10 mouse cellular contexts compared by ENCODE assay signal in the genomic region with DNA sequence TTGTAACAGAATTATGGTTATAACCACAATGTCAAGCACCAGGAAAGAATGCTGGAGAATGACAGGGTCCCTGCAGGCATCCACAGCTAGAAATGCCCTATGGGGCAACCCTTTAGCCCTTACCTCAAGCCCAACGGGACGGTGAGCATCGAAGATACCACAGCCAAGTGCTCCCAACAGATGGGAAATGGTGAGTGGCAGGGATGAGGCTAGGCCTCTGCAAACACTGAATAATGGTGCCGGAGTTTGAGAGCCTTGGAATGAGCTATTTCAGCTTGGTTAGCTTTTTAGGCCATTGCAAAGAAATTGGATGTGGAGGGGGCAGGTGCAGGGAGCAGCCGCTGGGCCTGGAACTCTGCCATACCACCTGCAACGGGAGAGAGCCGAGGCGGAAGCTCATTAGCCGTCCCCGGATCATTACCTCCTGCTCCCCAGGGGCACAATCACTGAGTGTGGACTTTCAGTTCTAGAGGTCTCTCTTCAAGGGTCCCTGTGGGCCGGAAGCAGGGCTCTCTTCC.
DNase-seq lines count a peak whose midpoint lies in the region; ATAC-seq and TF ChIP-seq lines count a peak whose summit lies in the region.
"Had no signal": no experiment of that assay in that cellular context is flagged by ENCODE, and none has a peak within 500 bp of the region (broad histone marks: within the 10 kb centered on the region; RNA-seq: fewer than 3 reads in every experiment).

No protein-coding gene starts in this region.

- 66% methylated on average over 11 of the region's 11 CpGs for WGBS in forebrain, embryonic 11.5 days
- 85% methylated on average over 11 of the region's 11 CpGs for WGBS in forebrain, embryonic 10.5 days
- 67% methylated on average over 11 of the region's 11 CpGs for WGBS in liver, postnatal 0 days (ENCODE audit: insufficient replicate concordance)
- WGBS in liver, embryonic 12.5 days (ENCODE audit: insufficient replicate concordance) = 72% methylated on average over 11 of the region's 11 CpGs

- no peak overlapping the region for H3K27ac ChIP-seq in forebrain, embryonic 11.5 days (ENCODE audit: low read depth, low read length)
- H3K27ac ChIP-seq in forebrain, embryonic 10.5 days = no peak overlapping the region
- no peak overlapping the region for H3K27ac ChIP-seq in liver, postnatal 0 days (ENCODE audit: low read depth)
- no peak overlapping the region for H3K27ac ChIP-seq in liver, embryonic 12.5 days
- H3K27ac ChIP-seq: liver, embryonic 13.5 days had no signal

- H3K36me3 ChIP-seq in forebrain, embryonic 11.5 days (ENCODE audit: control insufficient read depth, insufficient read depth, low read length) = no peaks in the 10 kb centered on the region
- H3K36me3 ChIP-seq in forebrain, embryonic 10.5 days (replicated peaks) = no peaks in the 10 kb centered on the region
- no peaks in the 10 kb centered on the region for H3K36me3 ChIP-seq in liver, postnatal 0 days (replicated peaks; ENCODE audit: insufficient read depth, low read length)
- no peaks in the 10 kb centered on the region for H3K36me3 ChIP-seq in liver, embryonic 12.5 days
- H3K36me3 ChIP-seq: liver, embryonic 13.5 days had no signal

- H3K4me2 ChIP-seq in forebrain, embryonic 11.5 days (ENCODE audit: low read depth, low read length, severe bottlenecking) = no peak overlapping the region
- no peak overlapping the region for H3K4me2 ChIP-seq in liver, postnatal 0 days (ENCODE audit: low read depth, low read length)
- no peak overlapping the region for H3K4me2 ChIP-seq in liver, embryonic 12.5 days
- H3K4me2 ChIP-seq: liver, embryonic 13.5 days had no signal

- no peaks in the 10 kb centered on the region for H3K27me3 ChIP-seq in forebrain, embryonic 11.5 days (ENCODE audit: control insufficient read depth, insufficient read depth, low read length)
- H3K27me3 ChIP-seq in forebrain, embryonic 10.5 days (ENCODE audit: poor library complexity, severe bottlenecking) = no peaks in the 10 kb centered on the region
- H3K27me3 ChIP-seq in liver, postnatal 0 days (ENCODE audit: insufficient read depth, low read length) = no peaks in the 10 kb centered on the region
- H3K27me3 ChIP-seq in liver, embryonic 12.5 days (replicated peaks) = no peaks in the 10 kb centered on the region
- H3K27me3 ChIP-seq: liver, embryonic 13.5 days had no signal

- 0 out of 2 replicates have a peak, but pooled peaks have one; percentile 24 for ATAC-seq in forebrain, embryonic 11.5 days (replicated peaks; ENCODE audit: low FRiP score)
- no peak for ATAC-seq in liver, postnatal 0 days
- ATAC-seq in liver, embryonic 12.5 days = no peak

- H3K9me3 ChIP-seq in forebrain, embryonic 11.5 days (ENCODE audit: control insufficient read depth, low read length) = no peaks in the 10 kb centered on the region
- H3K9me3 ChIP-seq in forebrain, embryonic 10.5 days = no peaks in the 10 kb centered on the region
- H3K9me3 ChIP-seq in liver, postnatal 0 days (ENCODE audit: low read length) = no peaks in the 10 kb centered on the region
- H3K9me3 ChIP-seq in liver, embryonic 12.5 days (replicated peaks) = no peaks in the 10 kb centered on the region
- H3K9me3 ChIP-seq: liver, embryonic 13.5 days had no signal

- H3K9ac ChIP-seq in forebrain, embryonic 11.5 days (ENCODE audit: low read length) = no peak overlapping the region
- no peak overlapping the region for H3K9ac ChIP-seq in liver, postnatal 0 days (replicated peaks)
- no peak overlapping the region for H3K9ac ChIP-seq in liver, embryonic 12.5 days
- H3K9ac ChIP-seq: liver, embryonic 13.5 days had no signal

- H3K4me1 ChIP-seq in forebrain, embryonic 11.5 days (replicated peaks; ENCODE audit: control insufficient read depth, insufficient read depth, low read length) = 0 out of 2 replicates have a peak, but pooled peaks cover 2% of the 10 kb centered on the region
- no peaks in the 10 kb centered on the region; the same call in 1 of the 2 replicates for H3K4me1 ChIP-seq in forebrain, embryonic 10.5 days
- H3K4me1 ChIP-seq in liver, postnatal 0 days (ENCODE audit: insufficient read depth) = no peaks in the 10 kb centered on the region
- H3K4me1 ChIP-seq in liver, embryonic 12.5 days = no peaks in the 10 kb centered on the region
- H3K4me1 ChIP-seq: liver, embryonic 13.5 days had no signal

- TF ChIP-seq CTCF in liver, postnatal 0 days (IDR thresholded peaks at IDR 0.05; ENCODE audit: low read depth) = no peak

- peak; percentile 54 for DNase-seq in forebrain, embryonic 11.5 days (ENCODE audit: low spot score)
- no peak for DNase-seq in forebrain, embryonic 10.5 days (ENCODE audit: extremely low spot score, low spot score)
- DNase-seq in urinary bladder, postnatal 14 days (ENCODE audit: low spot score) = peak; percentile 5
- DNase-seq in urinary bladder, postnatal 25 days (ENCODE audit: low spot score) = no peak
- peak; percentile 31 for DNase-seq in kidney, adult 9 months
- DNase-seq in liver, postnatal 0 days = no peak
- no peak for DNase-seq in urinary bladder, adult 18-20 months (ENCODE audit: low spot score in 2 of 2)
- DNase-seq: liver, embryonic 13.5 days; thymus, adult 18-20 months had no signal

- no peak overlapping the region for H3K4me3 ChIP-seq in forebrain, embryonic 11.5 days (ENCODE audit: low read depth, low read length)
- H3K4me3 ChIP-seq in forebrain, embryonic 10.5 days = no peak overlapping the region
- no peak overlapping the region for H3K4me3 ChIP-seq in liver, postnatal 0 days (ENCODE audit: low read depth, low read length)
- H3K4me3 ChIP-seq in liver, embryonic 12.5 days = no peak overlapping the region
- H3K4me3 ChIP-seq: liver, embryonic 13.5 days had no signal

- no peak for TF ChIP-seq EP300 in liver, postnatal 0 days (IDR thresholded peaks at IDR 0.05; ENCODE audit: low read depth)

Comparison
In these comparisons a context has a peak if more than half of its experiments do, and no peak if none do; other contexts are left out.
1. DNase-seq: peak in forebrain, embryonic 11.5 days (single experiment), urinary bladder, postnatal 14 days (single experiment) and kidney, adult 9 months (single experiment); none in forebrain, embryonic 10.5 days (single experiment), urinary bladder, postnatal 25 days (single experiment), liver, postnatal 0 days (single experiment) and urinary bladder, adult 18-20 months (0 of 2).